In the genomic region with DNA sequence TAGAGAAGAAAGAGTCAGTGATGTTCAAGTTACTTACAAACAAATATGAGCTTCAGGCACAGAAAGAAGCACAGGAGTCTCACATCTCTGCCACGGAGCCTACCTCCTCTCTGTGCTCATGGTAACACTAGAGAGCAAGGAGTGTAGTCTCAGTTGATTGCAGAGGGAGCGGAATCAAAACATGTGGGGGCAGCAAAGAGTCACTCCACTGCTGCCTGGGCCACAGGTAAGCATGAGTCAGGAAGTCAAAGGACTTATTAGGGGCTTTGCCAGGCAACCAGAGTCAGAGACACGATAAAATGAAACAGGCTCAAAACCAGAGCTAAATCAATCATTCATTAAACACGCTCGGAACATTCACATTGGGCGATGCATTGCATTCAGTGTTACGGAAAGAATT, we compare ENCODE assay signal across 10 mouse cellular contexts.
DNase-seq lines count a peak whose midpoint lies in the region; ATAC-seq and TF ChIP-seq lines count a peak whose summit lies in the region.
"Had no signal": no experiment of that assay in that cellular context is flagged by ENCODE, and none has a peak within 500 bp of the region (broad histone marks: within the 10 kb centered on the region; RNA-seq: fewer than 3 reads in every experiment).

No protein-coding gene starts in this region.

- ATAC-seq in kidney, embryonic 16.5 days (ENCODE audit: low FRiP score, low TSS enrichment) = peak; percentile 65; the same call in 1 of the 2 replicates
- no peak for ATAC-seq in lung, postnatal 0 days
- ATAC-seq in erythroblast, adult 5-6 weeks (replicated peaks; ENCODE audit: low FRiP score, poor library complexity, severe bottlenecking) = no peak

- TF ChIP-seq EP300 in lung, postnatal 0 days (IDR thresholded peaks at IDR 0.05) = no peak

- H3K4me2 ChIP-seq in kidney, embryonic 16.5 days (replicated peaks; ENCODE audit: low read depth, low read length) = no peak overlapping the region
- H3K4me2 ChIP-seq in lung, postnatal 0 days (replicated peaks; ENCODE audit: low read depth, low read length) = no peak overlapping the region

- TF ChIP-seq CTCF in lung, postnatal 0 days (IDR thresholded peaks at IDR 0.05) = peak; percentile 56

- H3K36me3 ChIP-seq in kidney, embryonic 16.5 days (ENCODE audit: insufficient read depth, low read length) = no peaks in the 10 kb centered on the region
- H3K36me3 ChIP-seq in lung, postnatal 0 days (ENCODE audit: insufficient read depth, low read length) = no peaks in the 10 kb centered on the region
- H3K36me3 ChIP-seq: hindbrain, embryonic 10.5 days had no signal

- H3K27me3 ChIP-seq in kidney, embryonic 16.5 days (ENCODE audit: insufficient read depth, low read length) = no peaks in the 10 kb centered on the region
- H3K27me3 ChIP-seq in lung, postnatal 0 days (replicated peaks; ENCODE audit: insufficient read depth, low read length) = no peaks in the 10 kb centered on the region

- H3K9ac ChIP-seq in kidney, embryonic 16.5 days (replicated peaks; ENCODE audit: low read length) = no peak overlapping the region
- H3K9ac ChIP-seq in lung, postnatal 0 days (replicated peaks; ENCODE audit: low read depth) = no peak overlapping the region

- H3K4me1 ChIP-seq in kidney, embryonic 16.5 days (ENCODE audit: insufficient read depth, low read length) = peaks cover 4% of the 10 kb centered on the region; the same call in 1 of the 2 replicates
- H3K4me1 ChIP-seq in lung, postnatal 0 days (ENCODE audit: insufficient read depth, low read depth, low read length) = peaks cover 6% of the 10 kb centered on the region; the same call in 1 of the 2 replicates
- H3K4me1 ChIP-seq: hindbrain, embryonic 10.5 days had no signal

- WGBS in kidney, embryonic 16.5 days = 64% methylated on average over 7 of the region's 7 CpGs
- 63% methylated on average over 7 of the region's 7 CpGs for WGBS in lung, postnatal 0 days

- H3K9me3 ChIP-seq in kidney, embryonic 16.5 days (ENCODE audit: low read length) = no peaks in the 10 kb centered on the region
- H3K9me3 ChIP-seq in lung, postnatal 0 days (ENCODE audit: low read length) = no peaks in the 10 kb centered on the region
- H3K9me3 ChIP-seq: hindbrain, embryonic 10.5 days had no signal

- no peak overlapping the region for H3K27ac ChIP-seq in kidney, embryonic 16.5 days (ENCODE audit: low read length)
- no peak overlapping the region for H3K27ac ChIP-seq in lung, postnatal 0 days (ENCODE audit: low read length)
- H3K27ac ChIP-seq: hindbrain, embryonic 10.5 days had no signal

- no peak for DNase-seq in kidney, postnatal 25 days
- peak; percentile 27 for DNase-seq in CD4-positive, CD25-positive, alpha-beta regulatory T cell, adult 2 months (ENCODE audit: low read depth, low spot score)
- peak; percentile 16 for DNase-seq in ES-CJ7 (ENCODE audit: low read depth, low spot score)
- DNase-seq in lung, postnatal 0 days (ENCODE audit: low spot score) = no peak
- no peak for DNase-seq in cerebellum, postnatal 4 days (ENCODE audit: low spot score in 2 of 2)
- DNase-seq: cerebellum, adult 11 months had no signal

- H3K4me3 ChIP-seq in kidney, embryonic 16.5 days (ENCODE audit: low read length) = no peak overlapping the region
- no peak overlapping the region for H3K4me3 ChIP-seq in lung, postnatal 0 days (ENCODE audit: low read depth, low read length)
- H3K4me3 ChIP-seq: hindbrain, embryonic 10.5 days; myocyte had no signal

Comparison
In these comparisons a context has a peak if more than half of its experiments do, and no peak if none do; other contexts are left out.
1. DNase-seq: peak in CD4-positive, CD25-positive, alpha-beta regulatory T cell, adult 2 months (single experiment) and ES-CJ7 (single experiment); none in kidney, postnatal 25 days (0 of 2), lung, postnatal 0 days (single experiment) and cerebellum, postnatal 4 days (0 of 2).